Mouse (Mus musculus) hindbrain, postnatal 0 days (tissue): ENCODE data around the gene Gsk3b. TPM values are rescaled to one million over a fixed set of nuclear protein-coding genes. Genes with fewer than 3 reads are reported as not detected.

ENCODE experiments used
- ATAC-seq: fragments of 200-750 bp; cut with Nextera tagmentation; 2 replicates; pipeline ENCODE4 v1.8.0; 2017; ENCODE audit warnings: mild to moderate bottlenecking, moderate TSS enrichment, moderate library complexity
- DNase-seq: peaks from one replicate; pipeline ENCODE4 v3.0.0-alpha.2; 2015; ENCODE audit warnings: low spot score
- H3K27ac ChIP-seq: fragments of 300-500 bp; sonication (generic); 2 replicates; pipeline ENCODE4 v1.5.1; 2014; ENCODE audit warnings: mild to moderate bottlenecking
- H3K27me3 ChIP-seq: fragments of 300-500 bp; sonication (generic); 2 replicates; pipeline ENCODE4 v1.6.1; 2014; ENCODE audit warnings: low read length, mixed read lengths; ENCODE audit not compliant: insufficient read depth
- H3K36me3 ChIP-seq: fragments of 300-500 bp; sonication (generic); 2 replicates; pipeline ENCODE4 v1.6.1; 2014; ENCODE audit warnings: low read length, mixed read lengths; ENCODE audit not compliant: insufficient read depth
- H3K4me1 ChIP-seq: fragments of 300-500 bp; sonication (generic); 2 replicates; pipeline ENCODE4 v1.6.1; 2014; ENCODE audit warnings: antibody characterized with exemption, low read length, mixed read lengths; ENCODE audit not compliant: insufficient read depth
- H3K4me2 ChIP-seq: fragments of 300-500 bp; sonication (generic); 2 replicates; pipeline ENCODE4 v1.6.1; 2014; ENCODE audit warnings: low read depth, mild to moderate bottlenecking, low read length, moderate library complexity, mixed read lengths
- H3K4me3 ChIP-seq: fragments of 300-500 bp; sonication (generic); 2 replicates; pipeline ENCODE4 v1.5.1; 2014; ENCODE audit warnings: low read length
- H3K9ac ChIP-seq: fragments of 300-500 bp; sonication (generic); replicated peaks from 2 replicates; pipeline ENCODE4 v1.6.1; 2014; ENCODE audit warnings: mild to moderate bottlenecking, low read length, moderate library complexity, mixed read lengths
- H3K9me3 ChIP-seq: fragments of 300-500 bp; sonication (generic); 2 replicates; pipeline ENCODE4 v1.6.1; 2016; ENCODE audit warnings: low read length, mixed read lengths
- CTCF ChIP-seq: IDR thresholded peaks from 2 replicates; pipeline ENCODE4 v1.5.1; 2016; ENCODE audit warnings: antibody characterized with exemption, control low read depth, low read depth
- WGBS: fragments of 180-500 bp; shearing (Covaris S2); extraction: QIAGEN DNeasy Blood & Tissue Kit; methylation state at CpG from one replicate; pipeline ENCODE4 v1.1.7; 2014; 5-methylcytosine and 5-hydroxymethylcytosine counted together
- polyA plus RNA-seq: library from polyadenylated mRNA; unstranded; fragments of >200 nt; fragmentation: Nextera tagmentation; extraction: Ambion mirVana; gene quantifications from 2 replicates; pipeline ENCODE4 v1.2.1, GENCODE M21; 2015
- total RNA-seq: library from RNA; depleted of rRNA; stranded (reverse); fragments of >200 nt; gene quantifications from 2 replicates; pipeline ENCODE4 v1.2.3, GENCODE M21; 2014; rRNA removed

The Gsk3b gene
- total and polyA plus RNA-seq, 2 experiments from 2014 or later: 112 to 149 TPM

- Histone ChIP-seq H3K27ac (no peak within 1 kb of the TSS), H3K9me3 (no peaks in the 10 kb centered on the region), H3K27me3 (no peaks in the 10 kb centered on the region), H3K9ac (no peak within 1 kb of the TSS), H3K36me3 (no peaks in the 10 kb centered on the region), H3K4me1 (no peaks in the 10 kb centered on the region), H3K4me2 (no peak within 1 kb of the TSS), H3K4me3 (no peak within 1 kb of the TSS)
- ATAC-seq (no peak), DNase-seq (no peak)
- WGBS: 73% methylated on average over 7 of the region's 7 CpGs
- no peak for TF ChIP-seq CTCF
These were observed 206.0 kb downstream of the Gsk3b start, which contains the start of gene Nr1i2 for GRCm38 (mm10) chr16:38294685-38295348. TSS of gene Nr1i2 (minus strand) at chr16:38294824.

DNA sequence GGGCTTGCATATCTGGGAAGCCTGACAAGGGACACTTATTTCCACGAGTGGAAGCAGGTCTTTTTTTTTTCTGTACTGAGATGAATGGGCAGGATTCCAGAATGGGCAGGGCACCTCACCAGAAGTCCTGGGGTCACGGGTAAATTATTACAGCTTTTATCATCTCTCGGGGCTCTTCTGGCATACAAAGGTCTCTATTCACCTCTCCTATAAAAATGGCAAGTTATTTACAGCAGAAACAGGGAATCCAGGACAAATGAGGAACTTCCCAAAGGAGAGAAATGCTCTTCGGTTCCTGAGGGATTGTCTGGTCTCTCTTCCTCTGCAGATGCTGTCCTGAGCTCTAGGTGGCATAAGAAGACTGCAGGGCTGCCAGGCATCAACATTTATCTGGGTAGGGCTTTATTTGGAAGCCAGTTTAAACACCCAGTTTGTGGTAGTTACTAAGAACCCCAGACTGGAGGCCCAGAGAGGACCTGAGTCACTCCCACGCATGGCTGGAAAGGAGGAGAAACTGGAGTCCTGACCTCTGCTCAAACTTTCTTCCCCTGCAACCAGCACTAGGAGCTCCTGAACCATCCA lies 206.6 kb downstream of the Gsk3b start:
- H3K9me3 ChIP-seq: no peaks in the 10 kb centered on the region
- H3K36me3 ChIP-seq: no peaks in the 10 kb centered on the region
- H3K27ac ChIP-seq: no peak overlapping the region
- DNase-seq (no peak), ATAC-seq (no peak)
- H3K4me2 ChIP-seq: no peak overlapping the region
- no peak overlapping the region for H3K4me3 ChIP-seq
- WGBS: 48% methylated on average over 5 of the region's 5 CpGs
- no peak overlapping the region for H3K9ac ChIP-seq
- H3K4me1 ChIP-seq: no peaks in the 10 kb centered on the region
- peak; percentile 38 for TF ChIP-seq CTCF
- H3K27me3 ChIP-seq: no peaks in the 10 kb centered on the region

Other genes starting within 250 kb of the Gsk3b start
- gene Gm36028, start 227.9 kb upstream of the Gsk3b start, total RNA-seq: not detected in 2 replicates
- gene Gm36028, start 227.9 kb upstream of the Gsk3b start, polyA plus RNA-seq: 0.18 and 0.21 TPM in 2 replicates
- 91.1 and 101 TPM in 2 replicates for gene Lrrc58, start 220.6 kb upstream of the Gsk3b start, total RNA-seq
- gene Lrrc58, start 220.6 kb upstream of the Gsk3b start, polyA plus RNA-seq: 48.2 TPM in 2 replicates
- 3.2 and 4.3 TPM in 2 replicates for gene Gpr156, start 172.5 kb upstream of the Gsk3b start, total RNA-seq
- 1.9 and 2.4 TPM in 2 replicates for gene Gpr156, start 172.5 kb upstream of the Gsk3b start, polyA plus RNA-seq
- gene Nr1i2, start 205.8 kb downstream of the Gsk3b start, total RNA-seq: not detected in 2 replicates
- gene Nr1i2, start 205.8 kb downstream of the Gsk3b start, polyA plus RNA-seq: 0.05 TPM in 1 of 2 replicates, not detected in the other